In the genomic region with DNA sequence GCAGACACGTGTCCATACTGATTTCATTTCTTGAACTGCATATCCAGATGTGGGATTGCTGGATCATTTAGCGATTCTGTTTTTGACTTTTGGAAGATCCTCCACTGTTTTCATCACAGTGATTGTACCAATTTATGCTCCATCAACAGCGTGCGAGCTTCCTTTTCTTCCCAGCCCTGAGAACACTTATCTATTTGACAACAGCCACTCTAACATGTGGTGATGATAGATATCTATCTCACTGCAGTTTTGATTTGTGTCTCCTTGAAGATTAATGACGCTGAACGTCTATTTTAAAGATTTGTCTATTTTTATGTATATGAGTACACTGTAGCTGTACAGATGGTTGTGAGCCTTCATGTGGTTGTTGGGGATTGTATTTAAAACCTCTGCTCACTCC, we compare ENCODE assay signal across 20 mouse cellular contexts. TPM values are rescaled to one million over a fixed set of nuclear protein-coding genes. Genes with fewer than 3 reads are reported as not detected.
DNase-seq lines count a peak whose midpoint lies in the region; ATAC-seq and TF ChIP-seq lines count a peak whose summit lies in the region.
"Had no signal": no experiment of that assay in that cellular context is flagged by ENCODE, and none has a peak within 500 bp of the region (broad histone marks: within the 10 kb centered on the region; RNA-seq: fewer than 3 reads in every experiment).

No protein-coding gene starts in this region.

- no peak for DNase-seq in G1E (ENCODE audit: low spot score)
- no peak for DNase-seq in MEL (ENCODE audit: low read depth, low spot score)
- DNase-seq in layer of hippocampus, postnatal 25 days (ENCODE audit: extremely low spot score in 1 of 2, low spot score in 1 of 2), result no peak
- DNase-seq in gastrocnemius, adult 2 months, result no peak
- DNase-seq: adrenal gland, adult 2 months; adrenal gland, adult 8-10 months; adrenal gland, postnatal 10 days; adrenal gland, postnatal 14 days; adrenal gland, postnatal 25 days; adrenal gland, postnatal 36 days; B cell, adult 2 months; cerebellum, adult 11 months; cerebellum, adult 11-12 months; cerebellum, adult 18-20 months; cerebellum, adult 2 months; cerebellum, adult 8-10 months had no signal

- no peak for TF ChIP-seq POLR2A in MEL (IDR thresholded peaks at IDR 0.05; ENCODE audit: control insufficient read depth in 1 of 2, insufficient read depth in 1 of 2, low read depth in 1 of 2, low read length in 2 of 2, poor library complexity in 1 of 2)

- H3K9me3 ChIP-seq in G1E (replicated peaks) (no peaks in the 10 kb centered on the region), MEL (replicated peaks; ENCODE audit: insufficient read depth, low read length) (no peaks in the 10 kb centered on the region)

- H3K27me3 ChIP-seq in G1E (ENCODE audit: insufficient read depth, low read length) (peaks cover 6% of the 10 kb centered on the region), MEL (ENCODE audit: control insufficient read depth in 1 of 2, insufficient read depth in 2 of 2, low read length in 2 of 2) (no peaks in the 10 kb centered on the region)
- H3K27me3 ChIP-seq: CH12.LX, Patski had no signal

- ATAC-seq in G1E (ENCODE audit: extremely low read depth, insufficient number of reproducible peaks, low FRiP score, poor library complexity, severe bottlenecking), result peak; percentile 64
- ATAC-seq: activated CD4-positive, CD25-positive, alpha-beta regulatory T cell, adult 4 months; CD4-positive, CD25-positive, alpha-beta regulatory T cell, adult 4 months; Patski had no signal

- no peaks in the 10 kb centered on the region for H3K79me2 ChIP-seq in MEL (ENCODE audit: control insufficient read depth, insufficient read depth, low read length, poor library complexity)

- no peak overlapping the region for H3K27ac ChIP-seq in MEL (ENCODE audit: control insufficient read depth, low read depth, low read length)
- H3K27ac ChIP-seq in gastrocnemius, adult 2 months, result no peak overlapping the region

- TF ChIP-seq CTCF in G1E (IDR thresholded peaks at IDR 0.05; ENCODE audit: low read depth, low read length), result no peak
- no peak for TF ChIP-seq CTCF in MEL (IDR thresholded peaks at IDR 0.05 in 2 of 3, conservative IDR thresholded peaks at IDR 0.05 in 1 of 3; ENCODE audit: control insufficient read depth in 1 of 3, insufficient read depth in 1 of 3, low read depth in 2 of 3, low read length in 3 of 3, poor library complexity in 1 of 3, severe bottlenecking in 1 of 3)
- no peak for TF ChIP-seq CTCF in gastrocnemius, adult 2 months (IDR thresholded peaks at IDR 0.05)

- no peak for TF ChIP-seq EP300 in MEL (IDR thresholded peaks at IDR 0.05; ENCODE audit: low read depth in 1 of 2, low read length in 2 of 2)

- H3K9ac ChIP-seq in MEL (ENCODE audit: control insufficient read depth, low read depth, low read length, poor library complexity, severe bottlenecking), result no peak overlapping the region

- no peak overlapping the region for H3K4me3 ChIP-seq in G1E (ENCODE audit: low read depth, low read length)
- H3K4me3 ChIP-seq in MEL (ENCODE audit: control insufficient read depth in 1 of 2, insufficient read depth in 1 of 2, low read depth in 2 of 2, low read length in 2 of 2), result no peak overlapping the region
- H3K4me3 ChIP-seq in gastrocnemius, adult 2 months, result no peak overlapping the region

- H3K36me3 ChIP-seq in G1E (replicated peaks) (no peaks in the 10 kb centered on the region), MEL (ENCODE audit: control insufficient read depth in 1 of 2, insufficient read depth in 2 of 2, low read length in 2 of 2) (peaks cover 0 to 13% of the 10 kb centered on the region in 2 experiments; a peak in 2 of 4 replicates)

- intact Hi-C loops in gastrocnemius, adult 2 months (cut with DNase I), result no loop called here

- TF ChIP-seq RAD21 in MEL (IDR thresholded peaks at IDR 0.05; ENCODE audit: low read depth, low read length), result no peak

- H3K4me1 ChIP-seq in G1E (ENCODE audit: insufficient read depth, low read depth, low read length), result peaks cover 41% of the 10 kb centered on the region
- H3K4me1 ChIP-seq in MEL (ENCODE audit: control insufficient read depth in 1 of 2, insufficient read depth in 2 of 2, low read length in 2 of 2), result peaks cover 5 to 21% of the 10 kb centered on the region in 2 experiments

TF ChIP-seq in MEL, 35 proteins besides CTCF, POLR2A, EP300 and RAD21:
- TF ChIP-seq GATA1 (IDR thresholded peaks at IDR 0.05; ENCODE audit: low read depth, low read length) (0 out of 2 replicates have a peak, but pooled peaks have one; percentile 17), USF2 (IDR thresholded peaks at IDR 0.05; ENCODE audit: borderline replicate concordance in 1 of 2, insufficient read depth in 1 of 2, low read depth in 1 of 2, low read length in 2 of 2) (no peak)

RNA-seq across cellular contexts. Expression of a gene that starts 34.4 kb away (rescaled TPM):
- 12.4 and 24.2 TPM in 2 replicates for total RNA-seq in G1E (2014; fragmentation: Nextera tagmentation)
- 24.5 and 32.2 TPM in 2 replicates for total RNA-seq in G1E (2017)
- polyA plus RNA-seq in G1E (2012), result 9.3 and 9.8 TPM in 2 replicates
- total RNA-seq in MEL (2012; rRNA removed), result 7.8 and 12.7 TPM in 2 replicates
- 10 to 100 TPM in 1 of 2 experiments, not detected in 1; 16.4 TPM for polyA plus RNA-seq in MEL (2012; ENCODE audit: insufficient read depth in 1 of 2, insufficient read length in 2 of 2, low read depth in 1 of 2, low replicate concordance in 2 of 2, missing spikeins in 1 of 2)
- total RNA-seq in layer of hippocampus, postnatal 25 days (2021), result 10 to 100 TPM; 64.5 to 69.2 TPM
- total RNA-seq in gastrocnemius, adult 2 months (2021), result 1 to 10 TPM; 1.5 to 1.9 TPM
